Mouse (Mus musculus): ENCODE results near the gene AC134908.4. TPM values are rescaled to one million over a fixed set of nuclear protein-coding genes. Genes with fewer than 3 reads are reported as not detected.

The AC134908.4 gene
- polyA plus RNA-seq, 1 experiment = 5.0 TPM

DNA sequence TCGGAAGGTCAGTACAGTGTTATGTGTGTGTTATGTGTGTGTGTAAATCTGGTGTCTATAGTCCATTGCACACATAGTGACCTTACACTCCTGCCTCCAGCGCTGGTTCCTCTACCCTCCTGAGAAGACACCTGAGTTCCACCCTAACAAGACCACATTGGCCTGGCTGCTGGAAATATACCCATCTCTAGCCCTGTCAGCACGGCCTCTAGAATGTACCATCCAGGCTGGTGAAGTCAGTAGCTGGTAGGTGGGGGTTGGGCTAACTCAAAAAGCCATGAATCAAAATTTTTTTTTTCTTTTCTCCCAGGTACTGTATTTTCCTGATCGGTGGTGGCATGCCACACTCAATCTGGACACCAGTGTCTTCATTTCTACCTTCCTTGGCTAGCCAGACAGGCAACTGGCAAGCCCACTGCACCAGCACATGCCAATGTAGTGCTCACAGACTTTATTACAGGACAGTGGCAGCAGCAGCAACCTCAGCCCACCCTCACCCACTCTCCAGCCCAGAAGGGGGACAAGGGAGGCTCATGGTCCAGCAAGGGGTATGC lies 34.8 kb upstream of the AC134908.4 start:
- no peaks in the 10 kb centered on the region for H3K27me3 ChIP-seq (ENCODE audit: control insufficient read depth, insufficient read depth, low read length)
- WGBS = 80% methylated on average over 4 of the region's 4 CpGs

GRCm38 (mm10) chr17:25829558-25830017 lies 34.1 kb upstream of the AC134908.4 start:
- H3K4me3 ChIP-seq (replicated peaks; ENCODE audit: insufficient read depth, low read depth, low read length) = peak overlapping the region; percentile 92
- no peak for TF ChIP-seq CTCF (IDR thresholded peaks at IDR 0.05; ENCODE audit: borderline replicate concordance, insufficient read depth, low read depth, low read length)
- TF ChIP-seq POLR2A (IDR thresholded peaks at IDR 0.05; ENCODE audit: borderline replicate concordance, insufficient read depth, low read length) = peak; percentile 22; the same call in 1 of the 2 replicates
- 16% methylated on average over 8 of the region's 8 CpGs for WGBS
- no peak overlapping the region for H3K27ac ChIP-seq (ENCODE audit: insufficient read depth, low read length)
- peaks cover 32% of the 10 kb centered on the region for H3K4me1 ChIP-seq (ENCODE audit: control insufficient read depth, insufficient read depth, low read length)
- no peak for DNase-seq
- H3K27me3 ChIP-seq (ENCODE audit: control insufficient read depth, insufficient read depth, low read length) = no peaks in the 10 kb centered on the region

More for the DNA sequence above, 34.8 kb upstream of the AC134908.4 start:
- Histone ChIP-seq H3K4me3 (replicated peaks; ENCODE audit: insufficient read depth, low read depth, low read length) (no peak overlapping the region), H3K27ac (ENCODE audit: insufficient read depth, low read length) (no peak overlapping the region), H3K4me1 (ENCODE audit: control insufficient read depth, insufficient read depth, low read length) (peaks cover 39% of the 10 kb centered on the region)
- DNase-seq = no peak
- TF ChIP-seq CTCF (IDR thresholded peaks at IDR 0.05; ENCODE audit: borderline replicate concordance, insufficient read depth, low read depth, low read length) (no peak), POLR2A (IDR thresholded peaks at IDR 0.05; ENCODE audit: borderline replicate concordance, insufficient read depth, low read length) (no peak)

GRCm38 (mm10) chr17:25828712-25829557 lies 33.5 kb upstream of the AC134908.4 start, which contains the start of gene Jmjd8:
TSS of gene Jmjd8 (plus strand) at chr17:25828867.
- peak; percentile 80 for TF ChIP-seq POLR2A (IDR thresholded peaks at IDR 0.05; ENCODE audit: borderline replicate concordance, insufficient read depth, low read length)
- TF ChIP-seq CTCF (IDR thresholded peaks at IDR 0.05; ENCODE audit: borderline replicate concordance, insufficient read depth, low read depth, low read length) = peak; percentile 58; the same call in 1 of the 2 replicates
- peak; percentile 84 to 85 for DNase-seq
- WGBS = 1% methylated on average over 32 of the region's 32 CpGs
- peak within 1 kb of the TSS; percentile 52 for H3K27ac ChIP-seq (ENCODE audit: insufficient read depth, low read length)
- no peaks in the 10 kb centered on the region for H3K27me3 ChIP-seq (ENCODE audit: control insufficient read depth, insufficient read depth, low read length)
- peak within 1 kb of the TSS; percentile 92 for H3K4me3 ChIP-seq (replicated peaks; ENCODE audit: insufficient read depth, low read depth, low read length)
- H3K4me1 ChIP-seq (ENCODE audit: control insufficient read depth, insufficient read depth, low read length) = peaks cover 33% of the 10 kb centered on the region

DNA sequence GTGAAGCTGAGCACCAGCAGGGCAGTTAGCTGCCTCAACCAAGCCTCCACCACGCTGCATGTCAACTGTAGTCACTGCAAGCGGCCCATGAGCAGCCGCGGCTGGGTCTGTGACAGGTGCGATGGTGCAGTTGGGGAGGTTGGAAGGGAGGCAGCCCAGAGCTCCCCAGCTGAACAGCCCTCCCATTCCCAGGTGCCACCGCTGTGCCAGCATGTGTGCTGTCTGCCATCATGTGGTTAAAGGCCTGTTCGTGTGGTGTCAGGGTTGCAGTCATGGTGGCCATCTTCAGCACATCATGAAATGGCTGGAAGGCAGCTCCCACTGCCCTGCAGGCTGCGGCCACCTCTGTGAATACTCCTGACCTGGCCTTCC lies 32.8 kb upstream of the AC134908.4 start:
- 66% methylated on average over 8 of the region's 8 CpGs for WGBS

GRCm38 (mm10) chr17:25827546-25828222 lies 32.2 kb upstream of the AC134908.4 start:
- no peaks in the 10 kb centered on the region for H3K27me3 ChIP-seq (ENCODE audit: control insufficient read depth, insufficient read depth, low read length)
- H3K27ac ChIP-seq (ENCODE audit: insufficient read depth, low read length) = no peak overlapping the region
- TF ChIP-seq CTCF (IDR thresholded peaks at IDR 0.05; ENCODE audit: borderline replicate concordance, insufficient read depth, low read depth, low read length) = no peak
- TF ChIP-seq POLR2A (IDR thresholded peaks at IDR 0.05; ENCODE audit: borderline replicate concordance, insufficient read depth, low read length) = no peak
- DNase-seq = no peak
- H3K4me3 ChIP-seq (replicated peaks; ENCODE audit: insufficient read depth, low read depth, low read length) = no peak overlapping the region
- 76% methylated on average over 22 of the region's 22 CpGs for WGBS
- H3K4me1 ChIP-seq (ENCODE audit: control insufficient read depth, insufficient read depth, low read length) = peaks cover 33% of the 10 kb centered on the region

More for the DNA sequence above, 32.8 kb upstream of the AC134908.4 start:
- peak overlapping the region; percentile 6; the same call in 1 of the 2 replicates for H3K27ac ChIP-seq (ENCODE audit: insufficient read depth, low read length)
- peak overlapping the region; percentile 92 for H3K4me3 ChIP-seq (replicated peaks; ENCODE audit: insufficient read depth, low read depth, low read length)
- TF ChIP-seq CTCF (IDR thresholded peaks at IDR 0.05; ENCODE audit: borderline replicate concordance, insufficient read depth, low read depth, low read length) (no peak), POLR2A (IDR thresholded peaks at IDR 0.05; ENCODE audit: borderline replicate concordance, insufficient read depth, low read length) (no peak)
- H3K27me3 ChIP-seq (ENCODE audit: control insufficient read depth, insufficient read depth, low read length) = no peaks in the 10 kb centered on the region
- DNase-seq = no peak
- H3K4me1 ChIP-seq (ENCODE audit: control insufficient read depth, insufficient read depth, low read length) = peaks cover 33% of the 10 kb centered on the region

GRCm38 (mm10) chr17:25827011-25827410 lies 31.6 kb upstream of the AC134908.4 start:
- no peaks in the 10 kb centered on the region for H3K27me3 ChIP-seq (ENCODE audit: control insufficient read depth, insufficient read depth, low read length)
- 92% methylated on average over 13 of the region's 13 CpGs for WGBS
- H3K4me1 ChIP-seq (ENCODE audit: control insufficient read depth, insufficient read depth, low read length) = peaks cover 33% of the 10 kb centered on the region
- TF ChIP-seq CTCF (IDR thresholded peaks at IDR 0.05; ENCODE audit: borderline replicate concordance, insufficient read depth, low read depth, low read length) (no peak), POLR2A (IDR thresholded peaks at IDR 0.05; ENCODE audit: borderline replicate concordance, insufficient read depth, low read length) (no peak)
- H3K27ac ChIP-seq (ENCODE audit: insufficient read depth, low read length) = no peak overlapping the region
- no peak overlapping the region for H3K4me3 ChIP-seq (replicated peaks; ENCODE audit: insufficient read depth, low read depth, low read length)
- DNase-seq = no peak

GRCm38 (mm10) chr17:25825984-25826570 lies 30.6 kb upstream of the AC134908.4 start:
- Histone ChIP-seq H3K27me3 (ENCODE audit: control insufficient read depth, insufficient read depth, low read length) (no peaks in the 10 kb centered on the region), H3K27ac (ENCODE audit: insufficient read depth, low read length) (no peak overlapping the region), H3K4me3 (replicated peaks; ENCODE audit: insufficient read depth, low read depth, low read length) (no peak overlapping the region), H3K4me1 (ENCODE audit: control insufficient read depth, insufficient read depth, low read length) (peaks cover 24% of the 10 kb centered on the region)
- 90% methylated on average over 27 of the region's 27 CpGs for WGBS
- no peak for DNase-seq
- TF ChIP-seq POLR2A (IDR thresholded peaks at IDR 0.05; ENCODE audit: borderline replicate concordance, insufficient read depth, low read length) (no peak), CTCF (IDR thresholded peaks at IDR 0.05; ENCODE audit: borderline replicate concordance, insufficient read depth, low read depth, low read length) (no peak)

Data from cerebellum, adult 2 months (tissue).